Mouse (Mus musculus): ENCODE results near the gene Dmac1. TPM values are rescaled to one million over a fixed set of nuclear protein-coding genes. Genes with fewer than 3 reads are reported as not detected.
A peak's percentile ranks its signal among the peaks of the same experiment; 100 is the strongest.

Gene Dmac1
- 20.4 and 28.0 TPM in 2 replicates for polyA plus RNA-seq (2012; rRNA removed)

GRCm38 (mm10) chr4:75278197-75279175 is at the start of gene Dmac1:
Gene Dmac1, minus strand, starts transcription at chr4:75278305.
- H3K27ac ChIP-seq (ENCODE audit: insufficient read depth, low read depth, low read length): no peak within 1 kb of the TSS; the same call in 1 of the 2 replicates
- peak; percentile 63; the same call in 1 of the 2 replicates for TF ChIP-seq POLR2A (IDR thresholded peaks at IDR 0.05; ENCODE audit: low read depth, low read length)
- no peak for TF ChIP-seq CTCF (IDR thresholded peaks at IDR 0.05; ENCODE audit: extremely low read depth, insufficient read length, insufficient replicate concordance, low read depth, low read length)
- WGBS: 15% methylated on average over 23 of the region's 23 CpGs

GRCm38 (mm10) chr4:75315431-75315830 is 37.3 kb upstream of the Dmac1 start:
- H3K4me1 ChIP-seq (ENCODE audit: control insufficient read depth, insufficient read depth, insufficient read length, low read length): no peaks in the 10 kb centered on the region
- H3K36me3 ChIP-seq (ENCODE audit: control insufficient read depth, insufficient read depth, low read length): no peaks in the 10 kb centered on the region
- 70% methylated on average over 1 of the region's 1 CpGs for WGBS
- no peak overlapping the region for H3K4me3 ChIP-seq (ENCODE audit: low read depth, low read length)
- no peak for TF ChIP-seq POLR2A (IDR thresholded peaks at IDR 0.05; ENCODE audit: low read depth, low read length)
- TF ChIP-seq CTCF (IDR thresholded peaks at IDR 0.05; ENCODE audit: extremely low read depth, insufficient read length, insufficient replicate concordance, low read depth, low read length): no peak
- no peak overlapping the region for H3K27ac ChIP-seq (ENCODE audit: insufficient read depth, low read depth, low read length)
- no peaks in the 10 kb centered on the region for H3K27me3 ChIP-seq (ENCODE audit: control insufficient read depth, insufficient read depth, low read length)

More at GRCm38 (mm10) chr4:75278197-75279175, at the start of gene Dmac1:
- Histone ChIP-seq H3K27me3 (ENCODE audit: control insufficient read depth, insufficient read depth, low read length) (no peaks in the 10 kb centered on the region), H3K4me1 (ENCODE audit: control insufficient read depth, insufficient read depth, insufficient read length, low read length) (peaks cover 3% of the 10 kb centered on the region; the same call in 1 of the 2 replicates), H3K36me3 (ENCODE audit: control insufficient read depth, insufficient read depth, low read length) (no peaks in the 10 kb centered on the region), H3K4me3 (ENCODE audit: low read depth, low read length) (peak within 1 kb of the TSS; percentile 83)

- H3K36me3 ChIP-seq (ENCODE audit: control insufficient read depth, insufficient read depth, low read length): no peaks in the 10 kb centered on the region
- H3K4me1 ChIP-seq (ENCODE audit: control insufficient read depth, insufficient read depth, insufficient read length, low read length): no peaks in the 10 kb centered on the region
- WGBS: 57% methylated on average over 1 of the region's 1 CpGs
- no peak overlapping the region for H3K4me3 ChIP-seq (ENCODE audit: low read depth, low read length)
- H3K27ac ChIP-seq (ENCODE audit: insufficient read depth, low read depth, low read length): no peak overlapping the region
- TF ChIP-seq CTCF (IDR thresholded peaks at IDR 0.05; ENCODE audit: extremely low read depth, insufficient read length, insufficient replicate concordance, low read depth, low read length) (no peak), POLR2A (IDR thresholded peaks at IDR 0.05; ENCODE audit: low read depth, low read length) (no peak)
- H3K27me3 ChIP-seq (ENCODE audit: control insufficient read depth, insufficient read depth, low read length): no peaks in the 10 kb centered on the region
Observed at GRCm38 (mm10) chr4:75315007-75315406, 36.9 kb upstream of the Dmac1 start.

GRCm38 (mm10) chr4:75311918-75312317 is 33.8 kb upstream of the Dmac1 start:
- Histone ChIP-seq H3K27ac (ENCODE audit: insufficient read depth, low read depth, low read length) (no peak overlapping the region), H3K36me3 (ENCODE audit: control insufficient read depth, insufficient read depth, low read length) (no peaks in the 10 kb centered on the region), H3K27me3 (ENCODE audit: control insufficient read depth, insufficient read depth, low read length) (no peaks in the 10 kb centered on the region), H3K4me1 (ENCODE audit: control insufficient read depth, insufficient read depth, insufficient read length, low read length) (no peaks in the 10 kb centered on the region), H3K4me3 (ENCODE audit: low read depth, low read length) (no peak overlapping the region)
- 88% methylated on average over 2 of the region's 2 CpGs for WGBS
- TF ChIP-seq CTCF (IDR thresholded peaks at IDR 0.05; ENCODE audit: extremely low read depth, insufficient read length, insufficient replicate concordance, low read depth, low read length): no peak
- no peak for TF ChIP-seq POLR2A (IDR thresholded peaks at IDR 0.05; ENCODE audit: low read depth, low read length)

- Histone ChIP-seq H3K4me1 (ENCODE audit: control insufficient read depth, insufficient read depth, insufficient read length, low read length) (no peaks in the 10 kb centered on the region), H3K4me3 (ENCODE audit: low read depth, low read length) (no peak overlapping the region), H3K36me3 (ENCODE audit: control insufficient read depth, insufficient read depth, low read length) (no peaks in the 10 kb centered on the region), H3K27ac (ENCODE audit: insufficient read depth, low read depth, low read length) (no peak overlapping the region), H3K27me3 (ENCODE audit: control insufficient read depth, insufficient read depth, low read length) (no peaks in the 10 kb centered on the region)
- 71% methylated on average over 2 of the region's 2 CpGs for WGBS
- TF ChIP-seq CTCF (IDR thresholded peaks at IDR 0.05; ENCODE audit: extremely low read depth, insufficient read length, insufficient replicate concordance, low read depth, low read length) (no peak), POLR2A (IDR thresholded peaks at IDR 0.05; ENCODE audit: low read depth, low read length) (no peak)
Observed at GRCm38 (mm10) chr4:75311305-75311704, 33.2 kb upstream of the Dmac1 start.

- no peaks in the 10 kb centered on the region for H3K27me3 ChIP-seq (ENCODE audit: control insufficient read depth, insufficient read depth, low read length)
- H3K36me3 ChIP-seq (ENCODE audit: control insufficient read depth, insufficient read depth, low read length): no peaks in the 10 kb centered on the region
- H3K4me1 ChIP-seq (ENCODE audit: control insufficient read depth, insufficient read depth, insufficient read length, low read length): no peaks in the 10 kb centered on the region
- no peak overlapping the region for H3K4me3 ChIP-seq (ENCODE audit: low read depth, low read length)
- TF ChIP-seq CTCF (IDR thresholded peaks at IDR 0.05; ENCODE audit: extremely low read depth, insufficient read length, insufficient replicate concordance, low read depth, low read length) (no peak), POLR2A (IDR thresholded peaks at IDR 0.05; ENCODE audit: low read depth, low read length) (no peak)
- no peak overlapping the region for H3K27ac ChIP-seq (ENCODE audit: insufficient read depth, low read depth, low read length)
- 38% methylated on average over 1 of the region's 1 CpGs for WGBS
Observed at GRCm38 (mm10) chr4:75300205-75300972, 22.3 kb upstream of the Dmac1 start.
